18 mouse cellular contexts compared by ENCODE assay signal in genomic region chr8:92077611-92078010, GRCm38 (mm10).
"Had no signal": no experiment of that assay in that cellular context is flagged by ENCODE, and none has a peak within 500 bp of the region (broad histone marks: within the 10 kb centered on the region; RNA-seq: fewer than 3 reads in every experiment).

No protein-coding gene starts in this region.

- H3K4me3 ChIP-seq: liver, embryonic 15.5 days; lung, embryonic 15.5 days; megakaryocyte, embryonic 14.5 days; midbrain, embryonic 12.5 days; midbrain, embryonic 15.5 days; neural tube, embryonic 12.5 days had no signal

- ATAC-seq: liver, postnatal 0 days; lung, postnatal 0 days; midbrain, embryonic 15.5 days had no signal

- H3K4me1 ChIP-seq: liver, embryonic 15.5 days; lung, embryonic 15.5 days; megakaryocyte, embryonic 14.5 days had no signal

- H3K9ac ChIP-seq: liver, embryonic 15.5 days; liver, postnatal 0 days; lung, embryonic 15.5 days; midbrain, embryonic 12.5 days; midbrain, embryonic 15.5 days; neural tube, embryonic 12.5 days had no signal

- H3K27ac ChIP-seq: liver, embryonic 15.5 days; lung, embryonic 15.5 days; macrophage; midbrain, embryonic 12.5 days; midbrain, embryonic 15.5 days; neural tube, embryonic 12.5 days had no signal

- H3K27me3 ChIP-seq: lung, embryonic 15.5 days; megakaryocyte, embryonic 14.5 days had no signal

- H3K36me3 ChIP-seq: liver, embryonic 15.5 days; lung, embryonic 15.5 days; midbrain, embryonic 12.5 days; midbrain, embryonic 15.5 days; neural tube, embryonic 12.5 days had no signal

- H3K4me2 ChIP-seq: liver, embryonic 15.5 days; lung, embryonic 15.5 days; midbrain, embryonic 12.5 days; midbrain, embryonic 15.5 days; neural tube, embryonic 12.5 days had no signal

- H3K9me3 ChIP-seq: liver, embryonic 15.5 days; lung, embryonic 15.5 days; midbrain, embryonic 12.5 days; midbrain, embryonic 15.5 days; neural tube, embryonic 12.5 days had no signal

- DNase-seq: liver, postnatal 0 days; lung, adult 2 months; lung, postnatal 14 days; lung, postnatal 36 days; right cerebral cortex, postnatal 25 days; right cerebral cortex, postnatal 4 days; spleen, adult 18-20 months; thymus, adult 2 months; thymus, postnatal 25 days; thymus, postnatal 4 days had no signal
